Comparison of ENCODE assay signal across 24 mouse cellular contexts in the genomic region with DNA sequence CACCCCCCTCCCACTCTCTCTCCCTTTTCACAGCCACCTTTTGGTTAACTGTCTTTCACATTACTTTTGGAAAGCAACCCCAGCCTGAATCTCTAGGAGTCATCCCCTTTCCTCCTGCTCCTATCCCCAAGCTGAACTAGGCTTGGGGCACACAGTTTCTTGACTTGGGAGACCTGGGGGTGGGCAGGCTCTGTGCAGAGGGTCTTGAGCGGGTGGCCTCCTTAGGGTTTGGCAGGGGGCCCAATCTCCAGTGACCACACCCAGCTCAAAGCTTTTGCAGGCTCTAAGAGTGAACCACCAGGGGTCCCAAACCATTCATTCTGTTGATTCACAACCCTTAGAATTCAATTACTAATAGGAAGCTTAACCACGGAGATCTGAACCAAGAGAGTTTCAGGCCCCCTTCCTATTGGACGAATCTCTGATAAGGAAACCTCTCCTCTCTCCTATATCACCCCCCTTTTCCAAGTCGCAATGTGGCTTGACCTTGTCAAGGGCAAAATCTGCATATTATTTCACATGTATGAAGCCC. TPM values are rescaled to one million over a fixed set of nuclear protein-coding genes. Genes with fewer than 3 reads are reported as not detected.
DNase-seq lines count a peak whose midpoint lies in the region; ATAC-seq and TF ChIP-seq lines count a peak whose summit lies in the region.
"Had no signal": no experiment of that assay in that cellular context is flagged by ENCODE, and none has a peak within 500 bp of the region (broad histone marks: within the 10 kb centered on the region; RNA-seq: fewer than 3 reads in every experiment).

No protein-coding gene starts in this region.

- no peaks in the 10 kb centered on the region for H3K36me3 ChIP-seq in kidney, postnatal 0 days (ENCODE audit: insufficient read depth, low read length)
- no peaks in the 10 kb centered on the region for H3K36me3 ChIP-seq in limb, embryonic 13.5 days
- H3K36me3 ChIP-seq: midbrain, embryonic 15.5 days had no signal

- H3K9ac ChIP-seq in kidney, postnatal 0 days (ENCODE audit: low read depth, low read length) = peak overlapping the region; percentile 93
- peak overlapping the region; percentile 100 for H3K9ac ChIP-seq in limb, embryonic 13.5 days
- H3K9ac ChIP-seq: midbrain, embryonic 15.5 days had no signal

- no peak overlapping the region for H3K4me3 ChIP-seq in gastrocnemius, adult 2 months
- peak overlapping the region; percentile 72 for H3K4me3 ChIP-seq in kidney, postnatal 0 days (replicated peaks; ENCODE audit: low read depth, low read length)
- peak overlapping the region; percentile 95 for H3K4me3 ChIP-seq in limb, embryonic 13.5 days
- H3K4me3 ChIP-seq: layer of hippocampus, adult 2 months; left cerebral cortex, adult 2 months; midbrain, embryonic 15.5 days had no signal

- TF ChIP-seq CTCF in gastrocnemius, adult 2 months (IDR thresholded peaks at IDR 0.05) = no peak
- 0 out of 2 replicates have a peak, but pooled peaks have one; percentile 26 for TF ChIP-seq CTCF in kidney, postnatal 0 days (IDR thresholded peaks at IDR 0.05; ENCODE audit: low read depth)

- no peak overlapping the region for H3K27ac ChIP-seq in gastrocnemius, adult 2 months
- H3K27ac ChIP-seq in kidney, postnatal 0 days = peak overlapping the region; percentile 88
- H3K27ac ChIP-seq in limb, embryonic 13.5 days = peak overlapping the region; percentile 99
- H3K27ac ChIP-seq: layer of hippocampus, adult 2 months; left cerebral cortex, adult 2 months; midbrain, embryonic 15.5 days had no signal

- intact Hi-C loops in gastrocnemius, adult 2 months (cut with DNase I) = no loop called here

- no peak for ATAC-seq in kidney, postnatal 0 days (replicated peaks; ENCODE audit: low FRiP score, low read depth)
- no peak for ATAC-seq in limb, embryonic 13.5 days (ENCODE audit: low FRiP score, low read depth)
- ATAC-seq: forebrain, embryonic 14.5 days; hindbrain, embryonic 16.5 days; midbrain, embryonic 15.5 days had no signal

- DNase-seq in gastrocnemius, postnatal 25 days = peak; percentile 4
- no peak for DNase-seq in gastrocnemius, adult 2 months
- DNase-seq in kidney, postnatal 0 days (ENCODE audit: low spot score) = peak; percentile 86
- DNase-seq in kidney, adult 8-10 months = no peak
- DNase-seq in urinary bladder, postnatal 10 days (ENCODE audit: low spot score) = peak; percentile 8
- DNase-seq in cerebellum, postnatal 36 days = no peak
- no peak for DNase-seq in layer of hippocampus, postnatal 14 days (ENCODE audit: low spot score in 2 of 2)
- DNase-seq: adrenal gland, postnatal 10 days; thymus, postnatal 36 days had no signal

- H3K4me1 ChIP-seq in kidney, postnatal 0 days (replicated peaks; ENCODE audit: insufficient read depth, low read length) = peaks cover 11% of the 10 kb centered on the region
- peaks cover 33% of the 10 kb centered on the region for H3K4me1 ChIP-seq in limb, embryonic 13.5 days

- WGBS in kidney, postnatal 0 days = 20% methylated on average over 4 of the region's 4 CpGs
- WGBS in limb, embryonic 13.5 days = 18% methylated on average over 4 of the region's 4 CpGs

- H3K27me3 ChIP-seq in kidney, postnatal 0 days (ENCODE audit: insufficient read depth, low read length) = no peaks in the 10 kb centered on the region
- H3K27me3 ChIP-seq in limb, embryonic 13.5 days = peaks cover 9% of the 10 kb centered on the region; the same call in 1 of the 2 replicates

- no peaks in the 10 kb centered on the region for H3K9me3 ChIP-seq in kidney, postnatal 0 days (replicated peaks; ENCODE audit: low read length)
- no peaks in the 10 kb centered on the region for H3K9me3 ChIP-seq in limb, embryonic 13.5 days
- H3K9me3 ChIP-seq: midbrain, embryonic 15.5 days had no signal

- peak overlapping the region; percentile 90 for H3K4me2 ChIP-seq in kidney, postnatal 0 days (ENCODE audit: low read length)
- H3K4me2 ChIP-seq in limb, embryonic 13.5 days (replicated peaks) = peak overlapping the region; percentile 75
- H3K4me2 ChIP-seq: heart, embryonic 11.5 days; liver, embryonic 11.5 days; midbrain, embryonic 15.5 days had no signal

RNA-seq across cellular contexts. Expression of gene Hoxa10, which starts 2.2 kb away (rescaled TPM):
- 10 to 100 TPM; 14.8 to 18.4 TPM for total RNA-seq in gastrocnemius, postnatal 25 days (2021)
- 10 to 100 TPM; 17.4 to 17.7 TPM for total RNA-seq in gastrocnemius, adult 2 months (2021)
- polyA plus RNA-seq in kidney, postnatal 0 days (2015; fragmentation: Nextera tagmentation; extraction: Ambion mirVana) = 175 and 183 TPM in 2 replicates
- 191 and 207 TPM in 2 replicates for polyA plus RNA-seq in limb, embryonic 13.5 days (2015; fragmentation: Nextera tagmentation; extraction: Ambion mirVana)
- not detected for total RNA-seq in layer of hippocampus, postnatal 14 days (2021)
- total RNA-seq: heart, postnatal 25 days; layer of hippocampus, adult 2 months; left cerebral cortex, adult 2 months; neutrophil, adult 5-6 weeks had no signal
- polyA plus RNA-seq: cerebellum, adult 2 months; forebrain, embryonic 14.5 days; hindbrain, embryonic 16.5 days; lung, embryonic 16.5 days; spleen, adult 2 months had no signal

RNA-seq across cellular contexts. Expression of gene Hoxa11, which starts 2.7 kb away (rescaled TPM):
- 1 to 10 TPM; 1.4 to 1.8 TPM for total RNA-seq in gastrocnemius, postnatal 25 days (2021)
- total RNA-seq in gastrocnemius, adult 2 months (2021) = 1 to 10 TPM; 1.0 to 4.3 TPM
- polyA plus RNA-seq in kidney, postnatal 0 days (2015; fragmentation: Nextera tagmentation; extraction: Ambion mirVana) = 24.7 and 27.7 TPM in 2 replicates
- polyA plus RNA-seq in limb, embryonic 13.5 days (2015; fragmentation: Nextera tagmentation; extraction: Ambion mirVana) = 44.5 and 55.0 TPM in 2 replicates
- not detected for total RNA-seq in layer of hippocampus, postnatal 14 days (2021)
- total RNA-seq: adrenal gland, postnatal 10 days; heart, postnatal 25 days; layer of hippocampus, adult 2 months; left cerebral cortex, adult 2 months; megakaryocyte, adult 5-6 weeks; neutrophil, adult 5-6 weeks had no signal
- polyA plus RNA-seq: cerebellum, adult 2 months; forebrain, embryonic 14.5 days; heart, embryonic 11.5 days; hindbrain, embryonic 16.5 days; lung, embryonic 16.5 days; spleen, adult 2 months; stomach, embryonic 16.5 days had no signal

RNA-seq across cellular contexts. Expression of gene Hoxa9, which starts 12.0 kb away (rescaled TPM):
- total RNA-seq in gastrocnemius, postnatal 25 days (2021) = 10 to 100 TPM in 1 of 2 experiments, 1 to 10 TPM in 1; 5.7 to 13.5 TPM
- total RNA-seq in gastrocnemius, adult 2 months (2021) = 1 to 10 TPM; 7.5 to 8.8 TPM
- polyA plus RNA-seq in kidney, postnatal 0 days (2015; fragmentation: Nextera tagmentation; extraction: Ambion mirVana) = 57.3 and 57.8 TPM in 2 replicates
- 58.3 and 63.5 TPM in 2 replicates for polyA plus RNA-seq in limb, embryonic 13.5 days (2015; fragmentation: Nextera tagmentation; extraction: Ambion mirVana)
- not detected for total RNA-seq in layer of hippocampus, postnatal 14 days (2021)
- total RNA-seq: heart, postnatal 25 days; layer of hippocampus, adult 2 months; left cerebral cortex, adult 2 months; neutrophil, adult 5-6 weeks had no signal
- polyA plus RNA-seq: cerebellum, adult 2 months; forebrain, embryonic 14.5 days; midbrain, embryonic 15.5 days had no signal

RNA-seq across cellular contexts. Expression of gene Hoxa13, which starts 17.8 kb away (rescaled TPM):
- 1 to 10 TPM in 1 of 2 experiments, under 1 TPM in 1; 0.48 to 2.1 TPM for total RNA-seq in gastrocnemius, postnatal 25 days (2021)
- total RNA-seq in gastrocnemius, adult 2 months (2021) = 1 to 10 TPM; 1.5 to 3.8 TPM
- not detected in 2 replicates for polyA plus RNA-seq in kidney, postnatal 0 days (2015; fragmentation: Nextera tagmentation; extraction: Ambion mirVana)
- polyA plus RNA-seq in limb, embryonic 13.5 days (2015; fragmentation: Nextera tagmentation; extraction: Ambion mirVana) = 24.5 and 27.7 TPM in 2 replicates
- not detected for total RNA-seq in layer of hippocampus, postnatal 14 days (2021)
- total RNA-seq: adrenal gland, postnatal 10 days; heart, postnatal 25 days; layer of hippocampus, adult 2 months; left cerebral cortex, adult 2 months; megakaryocyte, adult 5-6 weeks; neutrophil, adult 5-6 weeks had no signal
- polyA plus RNA-seq: cerebellum, adult 2 months; forebrain, embryonic 14.5 days; heart, embryonic 11.5 days; hindbrain, embryonic 16.5 days; lung, embryonic 16.5 days; midbrain, embryonic 15.5 days; spleen, adult 2 months; stomach, embryonic 16.5 days had no signal

RNA-seq across cellular contexts. Expression of gene Hoxa7, which starts 21.2 kb away (rescaled TPM):
- 1 to 10 TPM; 4.7 to 5.5 TPM for total RNA-seq in gastrocnemius, postnatal 25 days (2021)
- 1 to 10 TPM; 4.7 to 5.0 TPM for total RNA-seq in gastrocnemius, adult 2 months (2021)
- polyA plus RNA-seq in kidney, postnatal 0 days (2015; fragmentation: Nextera tagmentation; extraction: Ambion mirVana) = 29.7 and 31.7 TPM in 2 replicates
- polyA plus RNA-seq in limb, embryonic 13.5 days (2015; fragmentation: Nextera tagmentation; extraction: Ambion mirVana) = 11.8 and 13.1 TPM in 2 replicates
- under 1 TPM; 0.16 to 0.45 TPM for total RNA-seq in layer of hippocampus, postnatal 14 days (2021)
- total RNA-seq: layer of hippocampus, adult 2 months; left cerebral cortex, adult 2 months; neutrophil, adult 5-6 weeks had no signal
- polyA plus RNA-seq: forebrain, embryonic 14.5 days; midbrain, embryonic 15.5 days had no signal

Comparison
In these comparisons a context has a peak if more than half of its experiments do, and no peak if none do; other contexts are left out.
1. DNase-seq: peak in gastrocnemius, postnatal 25 days (single experiment), kidney, postnatal 0 days (single experiment) and urinary bladder, postnatal 10 days (single experiment); none in gastrocnemius, adult 2 months (single experiment), kidney, adult 8-10 months (0 of 2), cerebellum, postnatal 36 days (0 of 2) and layer of hippocampus, postnatal 14 days (0 of 2).
2. RNA of gene Hoxa10, which starts 2.2 kb away (total RNA-seq): 14.8 to 18.4 TPM in gastrocnemius, postnatal 25 days and 17.4 to 17.7 TPM in gastrocnemius, adult 2 months; not detected in layer of hippocampus, postnatal 14 days; every median in the first group is over 10 times any median in the second.
3. RNA of gene Hoxa9, which starts 12.0 kb away (total RNA-seq): 5.7 to 13.5 TPM in gastrocnemius, postnatal 25 days and 7.5 to 8.8 TPM in gastrocnemius, adult 2 months; not detected in layer of hippocampus, postnatal 14 days; every median in the first group is over 4 times any median in the second.